Mouse (Mus musculus) stomach, embryonic 16.5 days (tissue): ENCODE data around the gene Tmem132e. TPM values are rescaled to one million over a fixed set of nuclear protein-coding genes. Genes with fewer than 3 reads are reported as not detected.

Experiments used
- ATAC-seq: fragments of 200-750 bp; cut with Nextera tagmentation; 2 replicates; pipeline ENCODE4 v1.8.0; 2017; ENCODE audit warnings: moderate number of reproducible peaks, moderate TSS enrichment; ENCODE audit not compliant: insufficient read depth, low FRiP score
- H3K27ac ChIP-seq: fragments of 300-500 bp; sonication (generic); 2 replicates; pipeline ENCODE4 v1.5.1; 2014; ENCODE audit warnings: low read length
- H3K27me3 ChIP-seq: fragments of 300-500 bp; sonication (generic); 2 replicates; pipeline ENCODE4 v1.6.1; 2014; ENCODE audit warnings: low read length, control low read depth, mixed read lengths; ENCODE audit not compliant: control insufficient read depth, insufficient read depth
- H3K36me3 ChIP-seq: fragments of 300-500 bp; sonication (generic); 2 replicates; pipeline ENCODE4 v1.6.1; 2014; ENCODE audit warnings: low read length; ENCODE audit not compliant: control insufficient read depth, insufficient read depth
- H3K4me1 ChIP-seq: fragments of 300-500 bp; sonication (generic); 2 replicates; pipeline ENCODE4 v1.6.1; 2014; ENCODE audit warnings: low read length, control low read depth, mixed read lengths; ENCODE audit not compliant: control insufficient read depth, insufficient read depth
- H3K4me2 ChIP-seq: fragments of 300-500 bp; sonication (generic); 2 replicates; pipeline ENCODE4 v1.6.1; 2014; ENCODE audit warnings: low read depth, low read length, mixed read lengths
- H3K4me3 ChIP-seq: fragments of 300-500 bp; sonication (generic); replicated peaks from 2 replicates; pipeline ENCODE4 v1.5.1; 2014; ENCODE audit warnings: mild to moderate bottlenecking, low read length
- H3K9ac ChIP-seq: fragments of 300-500 bp; sonication (generic); 2 replicates; pipeline ENCODE4 v1.6.1; 2014; ENCODE audit warnings: low read length
- H3K9me3 ChIP-seq: fragments of 300-500 bp; sonication (generic); replicated peaks from 2 replicates; pipeline ENCODE4 v1.6.1; 2016; ENCODE audit warnings: low read length, control low read depth; ENCODE audit not compliant: control insufficient read depth
- WGBS: fragments of 180-500 bp; shearing (Covaris S2); extraction: QIAGEN DNeasy Blood & Tissue Kit; methylation state at CpG from one replicate; pipeline ENCODE4 v1.1.7; 2014; 5-methylcytosine and 5-hydroxymethylcytosine counted together
- polyA plus RNA-seq: library from polyadenylated mRNA; unstranded; fragments of >200 nt; fragmentation: Nextera tagmentation; extraction: Ambion mirVana; gene quantifications from 2 replicates; pipeline ENCODE4 v1.2.1, GENCODE M21; 2015

The Tmem132e gene
- polyA plus RNA-seq, 1 experiment from 2014 or later: 0.39 TPM

DNA sequence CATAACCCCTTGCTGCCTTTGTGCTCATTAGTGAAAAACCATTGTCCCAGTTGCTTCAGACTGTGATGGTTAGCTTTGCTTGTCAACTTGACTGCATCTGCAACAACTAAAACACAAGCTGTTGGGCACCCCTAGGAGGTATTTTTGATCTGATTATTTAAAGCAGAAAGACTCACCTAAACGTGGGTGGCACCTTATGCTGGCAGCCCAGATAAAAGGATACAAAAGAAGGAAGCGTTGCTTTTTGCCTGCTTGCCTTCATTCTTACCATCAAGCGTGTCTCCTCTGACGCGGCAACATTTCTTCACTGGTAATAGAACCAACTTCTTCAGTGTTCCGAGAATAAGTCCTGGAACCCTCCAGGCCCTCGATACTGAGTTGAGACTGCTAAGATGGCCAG is 72.6 kb downstream of the Tmem132e start:
- H3K36me3 ChIP-seq: no peaks in the 10 kb centered on the region
- no peaks in the 10 kb centered on the region for H3K9me3 ChIP-seq
- no peak overlapping the region for H3K27ac ChIP-seq
- H3K27me3 ChIP-seq: no peaks in the 10 kb centered on the region
- H3K4me3 ChIP-seq: no peak overlapping the region
- no peak for ATAC-seq
- H3K4me2 ChIP-seq: no peak overlapping the region
- H3K4me1 ChIP-seq: no peaks in the 10 kb centered on the region
- H3K9ac ChIP-seq: no peak overlapping the region
- WGBS: 84% methylated on average over 7 of the region's 7 CpGs

DNA sequence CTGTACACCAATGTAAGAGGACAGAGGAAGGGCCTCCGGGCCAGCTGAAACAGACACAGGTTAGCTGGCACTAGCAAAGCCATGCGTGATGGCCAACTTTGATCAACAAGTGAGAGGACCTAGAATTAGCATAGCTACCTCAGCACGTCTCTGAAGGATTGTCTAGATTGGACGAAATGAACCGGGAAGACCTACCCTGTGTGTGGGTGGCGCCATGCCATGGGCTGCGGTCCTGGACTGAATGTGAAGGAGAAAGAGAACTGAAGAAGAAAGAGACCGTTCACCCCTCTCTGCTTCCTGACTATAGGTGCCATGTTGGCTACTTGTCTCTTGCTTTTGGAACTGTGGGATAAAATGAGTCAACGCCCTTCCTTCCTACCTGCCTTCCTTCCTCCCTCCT is 76.8 kb downstream of the Tmem132e start:
- H3K9ac ChIP-seq: no peak overlapping the region
- H3K27ac ChIP-seq: no peak overlapping the region
- 87% methylated on average over 9 of the region's 9 CpGs for WGBS
- ATAC-seq: no peak
- no peaks in the 10 kb centered on the region for H3K27me3 ChIP-seq
- H3K4me2 ChIP-seq: no peak overlapping the region
- H3K36me3 ChIP-seq: no peaks in the 10 kb centered on the region
- no peaks in the 10 kb centered on the region for H3K4me1 ChIP-seq
- no peak overlapping the region for H3K4me3 ChIP-seq
- no peaks in the 10 kb centered on the region for H3K9me3 ChIP-seq

DNA sequence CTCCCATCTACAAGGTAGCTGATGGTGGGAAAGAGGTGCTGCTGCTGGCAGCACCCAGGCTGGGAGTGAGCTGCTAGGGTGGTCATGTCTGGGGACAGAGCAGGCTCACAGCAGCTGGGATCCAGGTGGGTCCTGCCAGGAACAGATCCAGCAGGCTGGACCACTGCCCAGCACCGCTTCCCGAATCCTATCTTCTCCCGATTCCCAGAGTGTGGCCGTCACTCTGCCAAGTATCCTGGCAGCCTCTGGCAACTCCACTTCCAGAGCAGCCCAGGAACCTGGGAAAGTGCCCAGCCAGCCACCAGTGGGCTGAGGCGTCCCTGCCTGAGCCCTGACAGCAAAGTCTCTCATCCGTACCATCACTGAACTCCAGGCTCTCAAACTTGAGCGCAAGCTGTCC is 78.5 kb downstream of the Tmem132e start:
- Histone ChIP-seq H3K9me3 (no peaks in the 10 kb centered on the region), H3K4me2 (no peak overlapping the region), H3K9ac (no peak overlapping the region)

DNA sequence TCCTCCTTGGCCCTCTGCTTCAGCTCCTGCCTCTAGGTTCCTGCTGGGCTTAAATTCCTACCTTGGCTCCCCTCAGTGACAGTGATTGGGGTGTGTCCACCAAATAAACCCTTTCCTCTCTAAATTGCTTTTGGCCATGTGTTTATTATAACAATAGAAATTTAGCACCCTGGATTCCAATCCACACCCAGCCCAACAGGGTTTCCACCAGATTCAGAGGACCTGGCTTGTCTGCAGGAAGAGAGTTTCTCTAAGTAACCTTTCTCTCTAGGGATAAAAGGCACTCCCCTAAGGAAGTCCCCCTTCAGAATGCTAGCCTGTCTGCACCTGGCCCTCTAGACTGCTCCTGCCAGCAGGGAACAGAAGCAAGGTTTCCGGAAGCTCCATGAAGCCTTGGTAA is 82.4 kb downstream of the Tmem132e start:
- no peak overlapping the region for H3K9ac ChIP-seq
- H3K36me3 ChIP-seq: no peaks in the 10 kb centered on the region
- no peaks in the 10 kb centered on the region for H3K4me1 ChIP-seq
- H3K4me2 ChIP-seq: no peak overlapping the region
- ATAC-seq: no peak
- H3K27me3 ChIP-seq: no peaks in the 10 kb centered on the region
- no peaks in the 10 kb centered on the region for H3K9me3 ChIP-seq
- H3K27ac ChIP-seq: no peak overlapping the region
- H3K4me3 ChIP-seq: no peak overlapping the region
- WGBS: 78% methylated on average over 1 of the region's 1 CpGs

More for the DNA sequence above, 78.5 kb downstream of the Tmem132e start:
- ATAC-seq: no peak
- H3K27ac ChIP-seq: no peak overlapping the region
- WGBS: 64% methylated on average over 7 of the region's 7 CpGs
- no peaks in the 10 kb centered on the region for H3K4me1 ChIP-seq
- H3K4me3 ChIP-seq: no peak overlapping the region
- no peaks in the 10 kb centered on the region for H3K36me3 ChIP-seq
- H3K27me3 ChIP-seq: no peaks in the 10 kb centered on the region

DNA sequence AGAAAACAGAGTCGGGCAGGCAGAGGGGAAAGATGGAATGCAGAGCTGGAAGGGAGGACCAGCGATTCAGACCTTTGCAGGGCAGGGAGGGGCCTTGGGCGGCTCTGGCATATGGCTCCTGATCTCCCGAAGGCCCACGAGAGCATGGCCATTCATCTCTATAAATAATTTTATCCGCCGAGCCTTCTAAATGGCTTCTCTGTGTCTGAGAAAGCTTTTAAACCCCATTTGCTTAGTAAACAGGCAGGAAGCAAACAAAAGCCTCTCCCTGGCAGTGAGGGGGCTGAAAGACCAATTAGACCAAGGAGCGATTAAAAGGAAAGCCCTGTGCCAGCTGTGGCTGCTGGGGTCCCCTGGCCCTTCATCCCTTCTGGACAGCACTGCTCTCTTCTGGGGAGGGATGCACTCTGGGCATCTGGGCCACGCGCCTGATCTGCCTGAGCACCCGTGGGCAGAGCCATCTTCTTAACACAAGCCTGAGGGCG is 84.5 kb downstream of the Tmem132e start:
- H3K4me2 ChIP-seq: no peak overlapping the region
- H3K27ac ChIP-seq: no peak overlapping the region
- ATAC-seq: no peak
- no peaks in the 10 kb centered on the region for H3K9me3 ChIP-seq
- H3K4me1 ChIP-seq: no peaks in the 10 kb centered on the region
- 24% methylated on average over 12 of the region's 12 CpGs for WGBS
- H3K4me3 ChIP-seq: no peak overlapping the region
- no peaks in the 10 kb centered on the region for H3K27me3 ChIP-seq
- H3K9ac ChIP-seq: no peak overlapping the region
- no peaks in the 10 kb centered on the region for H3K36me3 ChIP-seq

DNA sequence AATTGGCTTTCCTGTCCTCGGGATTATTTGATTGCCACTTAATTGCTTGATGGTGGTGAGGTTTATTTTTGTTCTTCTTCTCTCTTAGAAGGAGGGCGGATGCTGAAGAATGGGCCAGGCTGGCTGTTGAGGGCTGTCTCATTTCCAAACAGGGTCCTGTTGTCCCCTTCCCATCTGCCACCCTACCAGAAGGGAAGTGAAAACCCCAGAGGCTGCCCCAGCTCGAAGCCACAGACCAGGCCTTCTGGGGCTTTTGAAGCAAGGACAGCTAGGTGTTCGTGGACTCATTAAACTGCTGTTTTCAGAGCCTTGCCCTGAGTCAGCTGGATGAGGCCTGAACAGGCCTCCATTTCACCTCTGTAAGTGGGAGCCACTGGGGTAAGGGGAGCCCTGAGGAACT is 87.4 kb downstream of the Tmem132e start:
- WGBS: 69% methylated on average over 4 of the region's 4 CpGs
- Histone ChIP-seq H3K4me1 (no peaks in the 10 kb centered on the region), H3K9me3 (no peaks in the 10 kb centered on the region), H3K4me2 (no peak overlapping the region), H3K27ac (no peak overlapping the region), H3K27me3 (no peaks in the 10 kb centered on the region), H3K4me3 (no peak overlapping the region), H3K9ac (no peak overlapping the region), H3K36me3 (no peaks in the 10 kb centered on the region)
- ATAC-seq: no peak

DNA sequence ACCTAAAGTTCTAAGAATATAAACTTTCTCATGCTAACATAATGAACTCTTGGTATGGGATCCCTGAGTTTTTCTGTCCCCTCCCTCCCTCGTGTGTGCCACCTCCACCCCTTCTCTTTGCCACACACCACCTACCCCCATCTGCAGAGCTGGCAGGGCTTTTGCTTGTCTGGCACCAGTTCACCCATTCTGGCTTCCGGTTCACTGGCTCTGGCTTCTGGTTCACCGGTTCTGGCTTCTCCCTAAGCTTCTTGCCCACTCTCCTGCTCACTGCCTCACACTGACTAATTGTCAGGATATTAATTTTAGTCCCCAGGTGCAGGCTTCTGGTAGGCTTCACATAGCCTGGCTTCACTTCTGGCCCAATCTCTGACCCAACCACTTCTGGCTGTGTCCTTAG is 88.7 kb downstream of the Tmem132e start:
- Histone ChIP-seq H3K4me3 (no peak overlapping the region), H3K27ac (no peak overlapping the region), H3K36me3 (no peaks in the 10 kb centered on the region), H3K9ac (no peak overlapping the region), H3K27me3 (no peaks in the 10 kb centered on the region), H3K4me1 (no peaks in the 10 kb centered on the region), H3K4me2 (no peak overlapping the region), H3K9me3 (no peaks in the 10 kb centered on the region)
- WGBS: 88% methylated on average over 3 of the region's 3 CpGs
- no peak for ATAC-seq

DNA sequence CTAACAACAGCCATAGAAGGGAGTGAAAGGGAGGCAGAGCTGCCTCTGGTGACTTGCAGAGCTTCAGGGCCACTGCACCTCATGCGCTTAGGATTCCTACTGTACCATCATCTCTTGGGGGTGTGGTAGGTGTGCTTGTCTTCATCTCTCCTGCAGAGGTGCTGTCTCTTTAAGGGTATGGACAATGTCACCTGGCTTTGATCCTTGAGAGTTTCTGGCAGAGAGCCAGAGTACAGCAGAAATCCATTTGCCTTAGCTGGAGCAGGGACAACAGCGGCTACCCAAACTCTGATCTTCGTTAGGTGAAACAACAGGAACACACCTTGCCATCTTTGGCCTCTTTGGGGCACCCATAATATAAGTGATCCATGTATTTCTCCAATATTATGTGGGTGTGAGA is 92.2 kb downstream of the Tmem132e start:
- no peaks in the 10 kb centered on the region for H3K27me3 ChIP-seq
- no peak overlapping the region for H3K27ac ChIP-seq
- ATAC-seq: no peak
- no peak overlapping the region for H3K4me2 ChIP-seq
- H3K36me3 ChIP-seq: no peaks in the 10 kb centered on the region
- H3K4me3 ChIP-seq: no peak overlapping the region
- no peaks in the 10 kb centered on the region for H3K9me3 ChIP-seq
- no peaks in the 10 kb centered on the region for H3K4me1 ChIP-seq
- WGBS: 52% methylated on average over 3 of the region's 3 CpGs
- H3K9ac ChIP-seq: no peak overlapping the region

DNA sequence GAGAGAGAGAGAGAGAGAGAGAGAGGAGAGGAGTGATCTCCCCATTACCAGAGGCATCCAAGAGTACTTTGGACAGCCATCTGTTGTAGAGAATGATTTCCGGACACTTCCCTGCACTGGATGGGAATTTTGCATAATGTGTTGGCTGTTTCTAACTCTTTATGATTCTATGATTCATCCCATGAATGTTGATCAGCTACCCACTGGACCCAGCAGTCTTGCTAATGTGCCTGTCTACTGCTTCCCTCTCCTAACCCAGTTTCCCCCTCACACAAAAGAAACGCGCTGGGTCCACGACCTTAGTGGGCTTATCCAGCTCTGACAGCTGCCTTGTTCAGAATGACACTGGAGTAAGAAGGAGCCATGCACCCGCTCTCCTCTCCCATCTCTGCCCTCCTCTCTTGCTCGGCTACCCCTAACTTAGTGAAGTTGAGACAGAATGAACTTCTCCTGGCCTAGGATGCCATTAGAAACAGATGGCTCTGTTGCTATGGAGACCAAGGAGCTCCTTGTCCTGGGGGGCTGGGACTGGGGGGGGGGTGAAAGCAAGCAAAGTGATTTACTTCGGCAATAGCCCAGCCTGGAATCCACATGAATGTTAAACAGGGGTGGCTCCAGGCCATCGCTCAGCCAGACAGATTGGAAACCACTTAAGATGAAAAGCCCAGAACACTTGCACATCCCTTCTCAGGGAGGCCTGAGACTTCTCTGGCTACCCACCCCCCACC is 98.8 kb downstream of the Tmem132e start:
- no peaks in the 10 kb centered on the region for H3K9me3 ChIP-seq
- WGBS: 36% methylated on average over 8 of the region's 8 CpGs
- no peak overlapping the region for H3K4me2 ChIP-seq
- H3K27ac ChIP-seq: no peak overlapping the region
- H3K36me3 ChIP-seq: no peaks in the 10 kb centered on the region
- H3K4me1 ChIP-seq: no peaks in the 10 kb centered on the region
- H3K9ac ChIP-seq: no peak overlapping the region
- ATAC-seq: no peak
- no peak overlapping the region for H3K4me3 ChIP-seq
- H3K27me3 ChIP-seq: no peaks in the 10 kb centered on the region
